Mouse (Mus musculus) limb, embryonic 15.5 days (tissue): ENCODE results near the gene Drc3. TPM values are rescaled to one million over a fixed set of nuclear protein-coding genes. Genes with fewer than 3 reads are reported as not detected.

Experiments used
- ATAC-seq: fragments of 200-750 bp; cut with Nextera tagmentation; 2 replicates; pipeline ENCODE4 v1.8.0; 2017; ENCODE audit warnings: low read depth, moderate TSS enrichment; ENCODE audit not compliant: insufficient number of reproducible peaks, low FRiP score, low TSS enrichment
- H3K27ac ChIP-seq: fragments of 300-500 bp; sonication (generic); 2 replicates; pipeline ENCODE4 v1.5.1; 2015; ENCODE audit warnings: moderate library complexity, mild to moderate bottlenecking, inconsistent platforms
- H3K27me3 ChIP-seq: fragments of 300-500 bp; sonication (generic); 2 replicates; pipeline ENCODE4 v1.6.1; 2015; ENCODE audit warnings: inconsistent platforms
- H3K36me3 ChIP-seq: fragments of 300-500 bp; sonication (generic); 2 replicates; pipeline ENCODE4 v1.6.1; 2015; ENCODE audit warnings: inconsistent platforms
- H3K4me1 ChIP-seq: fragments of 300-500 bp; sonication (generic); 2 replicates; pipeline ENCODE4 v1.6.1; 2015; ENCODE audit warnings: inconsistent platforms
- H3K4me2 ChIP-seq: fragments of 300-500 bp; sonication (generic); 2 replicates; pipeline ENCODE4 v1.6.1; 2015; ENCODE audit warnings: mild to moderate bottlenecking, inconsistent platforms
- H3K4me3 ChIP-seq: fragments of 300-500 bp; sonication (generic); 2 replicates; pipeline ENCODE4 v1.5.1; 2015; ENCODE audit warnings: mild to moderate bottlenecking, inconsistent platforms
- H3K9ac ChIP-seq: fragments of 300-500 bp; sonication (generic); 2 replicates; pipeline ENCODE4 v1.6.1; 2015; ENCODE audit warnings: inconsistent platforms
- H3K9me3 ChIP-seq: fragments of 300-500 bp; sonication (generic); 2 replicates; pipeline ENCODE4 v1.6.1; 2016; ENCODE audit warnings: inconsistent platforms
- WGBS: fragments of 180-500 bp; shearing (Covaris S2); methylation state at CpG from one replicate; pipeline ENCODE4 v1.1.7; 2015; 5-methylcytosine and 5-hydroxymethylcytosine counted together
- polyA plus RNA-seq: library from polyadenylated mRNA; unstranded; fragments of >200 nt; fragmentation: Nextera tagmentation; extraction: Ambion mirVana; gene quantifications from 2 replicates; pipeline ENCODE4 v1.2.1, GENCODE M21; 2015

The Drc3 gene
- polyA plus RNA-seq, 1 experiment from 2014 or later: 1.7 TPM

DNA sequence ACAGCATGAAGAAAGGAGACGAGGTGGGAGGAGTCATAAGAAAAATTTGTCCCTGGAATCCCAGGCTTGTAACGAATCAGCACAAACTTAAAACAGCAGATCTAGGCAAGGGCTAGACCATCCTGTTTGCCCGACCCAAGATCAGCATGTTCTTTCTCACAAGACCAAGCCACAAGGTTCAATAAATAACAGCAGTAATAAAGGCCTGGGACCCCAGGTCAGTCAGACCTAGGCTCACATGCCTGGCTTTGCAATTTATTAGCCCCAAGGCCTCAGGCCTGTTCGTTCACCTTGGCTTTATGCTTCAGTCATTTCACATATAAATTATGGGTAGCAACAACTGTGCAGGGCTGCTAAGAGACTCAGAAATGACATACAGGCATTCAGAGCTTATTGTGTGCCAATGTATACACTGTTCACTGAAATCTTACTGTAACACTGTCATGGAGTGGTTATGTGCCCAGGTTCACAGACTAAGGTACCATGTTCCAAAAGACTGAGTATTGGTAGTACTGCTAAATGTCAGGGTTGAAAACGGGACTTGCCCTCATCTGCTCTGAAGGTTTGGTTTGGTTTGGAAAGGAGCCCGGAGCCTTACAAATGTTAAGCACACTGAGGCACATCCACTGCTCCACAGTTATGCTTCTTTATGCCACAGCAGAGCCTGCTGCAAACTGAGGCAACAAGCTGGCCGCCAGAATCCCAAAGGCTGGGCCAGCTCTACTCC is 35.6 kb upstream of the Drc3 start:
- Histone ChIP-seq H3K4me2 (no peak overlapping the region), H3K27me3 (no peaks in the 10 kb centered on the region), H3K4me1 (peaks cover 46% of the 10 kb centered on the region), H3K9me3 (no peaks in the 10 kb centered on the region), H3K9ac (no peak overlapping the region), H3K4me3 (no peak overlapping the region), H3K36me3 (no peaks in the 10 kb centered on the region), H3K27ac (peak overlapping the region; percentile 43)
- 43% methylated on average over 7 of the region's 7 CpGs for WGBS
- no peak for ATAC-seq

DNA sequence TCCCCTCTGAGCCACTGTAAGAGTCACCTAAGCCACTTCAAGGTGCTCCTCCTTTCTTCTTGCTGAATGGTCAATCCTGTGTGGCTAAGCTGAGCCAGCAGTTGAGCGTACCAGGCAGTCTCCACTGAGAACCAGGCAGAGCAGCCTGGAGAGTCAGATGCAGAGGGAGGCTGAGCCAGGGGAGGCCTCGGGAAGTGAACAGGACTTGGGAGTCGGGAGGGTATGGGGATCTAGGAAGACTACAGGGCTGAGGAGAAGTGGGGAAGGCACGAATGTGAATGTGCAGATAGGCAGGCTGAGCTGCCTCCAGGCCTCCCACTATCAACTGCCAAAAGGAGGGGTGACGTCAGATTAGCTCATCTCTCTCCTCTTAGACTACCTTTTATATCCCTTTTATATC is 34.4 kb upstream of the Drc3 start:
- ATAC-seq: no peak
- no peaks in the 10 kb centered on the region for H3K9me3 ChIP-seq
- H3K27me3 ChIP-seq: no peaks in the 10 kb centered on the region
- H3K4me2 ChIP-seq: no peak overlapping the region
- H3K27ac ChIP-seq: 0 out of 2 replicates have a peak overlapping the region, but pooled peaks have one; percentile 0
- no peak overlapping the region for H3K4me3 ChIP-seq
- H3K4me1 ChIP-seq: peaks cover 45% of the 10 kb centered on the region
- no peak overlapping the region for H3K9ac ChIP-seq
- H3K36me3 ChIP-seq: no peaks in the 10 kb centered on the region
- 48% methylated on average over 5 of the region's 5 CpGs for WGBS

GRCm38 (mm10) chr11:60319257-60320066 is 33.7 kb upstream of the Drc3 start:
- Histone ChIP-seq H3K4me1 (peaks cover 45% of the 10 kb centered on the region), H3K27me3 (no peaks in the 10 kb centered on the region), H3K4me3 (no peak overlapping the region), H3K36me3 (no peaks in the 10 kb centered on the region), H3K9me3 (no peaks in the 10 kb centered on the region), H3K9ac (no peak overlapping the region), H3K4me2 (no peak overlapping the region), H3K27ac (no peak overlapping the region)
- ATAC-seq: no peak
- 54% methylated on average over 10 of the region's 10 CpGs for WGBS

DNA sequence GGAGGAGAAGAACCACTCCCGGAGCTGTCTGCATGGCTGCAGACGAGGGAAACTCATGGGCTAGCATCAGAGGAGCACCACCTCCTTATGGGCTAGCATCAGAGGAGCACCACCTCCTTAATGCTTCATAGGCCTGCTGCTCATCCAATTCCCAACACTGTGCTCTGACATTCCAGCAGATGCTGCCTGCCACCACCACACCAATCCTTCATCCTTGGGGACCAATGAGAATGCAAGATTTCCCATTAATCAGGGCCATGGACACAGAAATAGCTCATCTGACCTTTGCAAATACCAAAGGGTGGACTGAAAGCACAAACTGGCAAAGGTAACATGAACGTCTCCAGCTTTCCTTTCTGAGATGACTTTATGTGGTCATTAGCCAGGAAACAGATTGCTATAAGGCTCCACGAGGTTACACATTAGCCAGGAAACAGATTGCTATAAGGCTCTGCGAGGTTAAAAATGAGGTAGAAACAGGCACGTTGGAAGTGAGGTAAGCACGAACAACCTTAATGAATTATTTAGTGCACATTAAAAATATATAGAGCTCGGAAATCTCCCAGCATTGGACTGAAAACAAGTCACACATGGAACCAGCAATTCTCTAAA is 32.6 kb upstream of the Drc3 start:
- Histone ChIP-seq H3K27me3 (no peaks in the 10 kb centered on the region), H3K4me3 (no peak overlapping the region), H3K4me1 (peaks cover 45% of the 10 kb centered on the region), H3K9me3 (no peaks in the 10 kb centered on the region), H3K27ac (no peak overlapping the region), H3K36me3 (no peaks in the 10 kb centered on the region), H3K9ac (no peak overlapping the region), H3K4me2 (no peak overlapping the region)
- WGBS: 44% methylated on average over 8 of the region's 8 CpGs
- ATAC-seq: no peak

DNA sequence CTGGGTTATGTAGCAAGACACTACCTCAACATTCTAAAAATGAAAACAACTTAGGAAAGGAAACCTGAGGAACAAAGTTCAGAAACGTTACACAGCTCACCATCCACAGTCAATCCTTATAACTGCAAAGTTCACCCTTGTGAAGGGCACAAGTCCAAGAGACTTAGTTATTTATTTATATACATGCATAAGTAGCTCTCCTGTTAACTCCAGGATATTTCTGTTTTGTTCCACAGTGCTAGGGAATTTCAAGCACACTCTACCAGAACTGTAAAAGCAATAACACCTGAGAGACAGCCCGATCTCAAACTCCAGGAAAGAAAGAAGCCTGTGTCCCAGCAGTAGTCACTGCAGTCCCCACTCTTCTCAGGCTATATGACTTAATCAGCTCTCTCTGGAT is 31.7 kb upstream of the Drc3 start:
- no peak for ATAC-seq
- Histone ChIP-seq H3K9ac (no peak overlapping the region), H3K4me3 (no peak overlapping the region), H3K4me2 (no peak overlapping the region), H3K9me3 (no peaks in the 10 kb centered on the region), H3K27me3 (no peaks in the 10 kb centered on the region), H3K27ac (peak overlapping the region; percentile 43; the same call in 1 of the 2 replicates), H3K36me3 (no peaks in the 10 kb centered on the region), H3K4me1 (peaks cover 39% of the 10 kb centered on the region)
- 45% methylated on average over 2 of the region's 2 CpGs for WGBS

DNA sequence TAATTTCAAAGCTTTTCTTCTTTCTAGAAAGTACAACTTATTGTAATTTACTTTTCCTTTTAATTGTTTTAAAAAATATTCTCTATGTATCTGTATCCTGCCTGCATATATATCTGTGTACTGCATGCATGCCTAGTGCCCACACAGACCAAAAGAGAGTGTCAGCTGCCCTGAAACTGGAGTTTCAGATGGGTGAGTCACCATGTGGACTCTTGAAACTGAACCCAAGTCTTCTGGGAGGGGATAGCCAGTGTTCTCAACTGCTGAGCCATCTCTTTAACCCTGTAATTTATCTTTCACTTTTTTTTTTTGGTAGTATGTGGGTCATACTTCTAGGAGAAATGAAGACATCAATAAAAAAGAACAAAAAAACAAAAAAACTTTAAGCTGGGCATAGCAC is 29.4 kb upstream of the Drc3 start:
- Histone ChIP-seq H3K27ac (no peak overlapping the region), H3K9ac (no peak overlapping the region), H3K9me3 (no peaks in the 10 kb centered on the region), H3K4me1 (peaks cover 17% of the 10 kb centered on the region), H3K4me2 (no peak overlapping the region), H3K27me3 (no peaks in the 10 kb centered on the region), H3K4me3 (no peak overlapping the region), H3K36me3 (no peaks in the 10 kb centered on the region)
- no peak for ATAC-seq

DNA sequence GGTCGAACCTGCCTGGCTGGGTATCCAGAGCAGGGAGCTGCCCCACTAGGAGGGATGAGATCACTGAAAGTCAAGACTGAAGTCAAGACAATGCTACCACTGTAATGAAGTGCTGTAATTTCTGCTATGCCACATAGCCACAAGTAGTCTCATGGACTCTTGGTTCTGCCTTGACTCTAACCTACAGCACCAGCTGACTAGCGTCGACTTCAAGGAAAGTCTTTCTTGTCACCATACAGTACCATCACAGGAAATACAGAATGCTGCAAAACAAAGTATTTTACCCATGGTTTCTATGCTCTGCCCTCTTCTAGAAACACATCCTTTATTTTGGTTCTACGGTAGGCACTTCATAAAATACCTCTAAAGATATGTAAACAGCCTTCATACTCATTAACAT is 22.6 kb upstream of the Drc3 start:
- H3K4me2 ChIP-seq: no peak overlapping the region
- peaks cover 13% of the 10 kb centered on the region for H3K4me1 ChIP-seq
- H3K27me3 ChIP-seq: no peaks in the 10 kb centered on the region
- no peaks in the 10 kb centered on the region for H3K36me3 ChIP-seq
- no peak overlapping the region for H3K4me3 ChIP-seq
- no peak overlapping the region for H3K9ac ChIP-seq
- H3K9me3 ChIP-seq: no peaks in the 10 kb centered on the region
- H3K27ac ChIP-seq: no peak overlapping the region
- WGBS: 82% methylated on average over 4 of the region's 4 CpGs
- no peak for ATAC-seq

GRCm38 (mm10) chr11:60333461-60333860 is 19.7 kb upstream of the Drc3 start:
- Histone ChIP-seq H3K27me3 (no peaks in the 10 kb centered on the region), H3K4me1 (peaks cover 13% of the 10 kb centered on the region), H3K9me3 (no peaks in the 10 kb centered on the region), H3K4me3 (no peak overlapping the region), H3K27ac (no peak overlapping the region), H3K36me3 (peaks cover 4% of the 10 kb centered on the region; the same call in 1 of the 2 replicates), H3K4me2 (no peak overlapping the region), H3K9ac (no peak overlapping the region)
- WGBS: 79% methylated on average over 5 of the region's 5 CpGs
- ATAC-seq: no peak

DNA sequence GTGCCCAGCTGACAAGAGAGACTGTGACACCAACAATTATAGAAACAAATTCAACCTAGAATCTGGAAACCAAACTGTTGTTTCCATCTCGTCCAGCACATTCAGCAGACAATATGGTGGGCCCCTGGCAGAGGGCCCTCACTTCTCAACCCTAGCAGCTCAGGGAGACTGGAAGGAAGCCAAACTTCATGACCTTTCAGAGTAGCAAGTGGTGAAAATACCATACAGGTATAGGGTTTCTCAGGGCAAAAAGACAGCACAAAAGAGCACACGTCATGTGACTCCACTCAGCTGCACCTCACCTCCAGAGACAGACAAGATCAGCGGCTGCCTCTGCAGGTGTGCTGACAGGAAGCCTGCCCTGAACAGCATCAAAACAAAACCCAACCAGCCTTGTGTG is 19.0 kb upstream of the Drc3 start:
- Histone ChIP-seq H3K4me1 (peaks cover 13% of the 10 kb centered on the region), H3K9me3 (no peaks in the 10 kb centered on the region), H3K36me3 (peaks cover 4% of the 10 kb centered on the region; the same call in 1 of the 2 replicates), H3K9ac (no peak overlapping the region), H3K4me3 (no peak overlapping the region), H3K27me3 (no peaks in the 10 kb centered on the region), H3K4me2 (no peak overlapping the region), H3K27ac (no peak overlapping the region)
- 60% methylated on average over 3 of the region's 3 CpGs for whole genome bisulfite sequencing
- no peak for ATAC-seq

GRCm38 (mm10) chr11:60335771-60336170 is 17.4 kb upstream of the Drc3 start:
- Histone ChIP-seq H3K27ac (no peak overlapping the region), H3K4me1 (peaks cover 9% of the 10 kb centered on the region), H3K27me3 (no peaks in the 10 kb centered on the region), H3K9ac (no peak overlapping the region), H3K4me3 (no peak overlapping the region), H3K9me3 (no peaks in the 10 kb centered on the region), H3K4me2 (no peak overlapping the region), H3K36me3 (peaks cover 4% of the 10 kb centered on the region; the same call in 1 of the 2 replicates)
- WGBS: 86% methylated on average over 2 of the region's 2 CpGs
- no peak for ATAC-seq

- H3K9me3 ChIP-seq: no peaks in the 10 kb centered on the region
- 78% methylated on average over 4 of the region's 4 CpGs for WGBS
- no peak overlapping the region for H3K9ac ChIP-seq
- no peak overlapping the region for H3K27ac ChIP-seq
- peaks cover 9% of the 10 kb centered on the region for H3K4me1 ChIP-seq
- H3K4me2 ChIP-seq: no peak overlapping the region
- peaks cover 4% of the 10 kb centered on the region; the same call in 1 of the 2 replicates for H3K36me3 ChIP-seq
- no peaks in the 10 kb centered on the region for H3K27me3 ChIP-seq
- no peak overlapping the region for H3K4me3 ChIP-seq
- no peak for ATAC-seq
Observed at GRCm38 (mm10) chr11:60338291-60338690, 14.8 kb upstream of the Drc3 start.

- H3K27me3 ChIP-seq: no peaks in the 10 kb centered on the region
- no peak overlapping the region for H3K9ac ChIP-seq
- no peaks in the 10 kb centered on the region for H3K9me3 ChIP-seq
- H3K36me3 ChIP-seq: peaks cover 4% of the 10 kb centered on the region; the same call in 1 of the 2 replicates
- no peak overlapping the region for H3K27ac ChIP-seq
- WGBS: 87% methylated on average over 12 of the region's 12 CpGs
- no peak overlapping the region for H3K4me2 ChIP-seq
- no peak for ATAC-seq
- H3K4me1 ChIP-seq: no peaks in the 10 kb centered on the region
- H3K4me3 ChIP-seq: no peak overlapping the region
Observed at GRCm38 (mm10) chr11:60339361-60339760, 13.8 kb upstream of the Drc3 start.
